Mouse (Mus musculus) G1E-ER4 (cell line): ENCODE data around the gene Maml2. TPM values are rescaled to one million over a fixed set of nuclear protein-coding genes. Genes with fewer than 3 reads are reported as not detected.

Source experiments
- GATA1 ChIP-seq: IDR thresholded peaks from one replicate; pipeline ENCODE4 v1.8.0; 2012; ENCODE audit warnings: low read length, inconsistent platforms
- polyA plus RNA-seq: library from polyadenylated mRNA; stranded (reverse); fragments of >175 nt; gene quantifications from 2 replicates; pipeline ENCODE4 v1.2.3, GENCODE M21; 2012

Maml2 gene
- 0.22 and 0.23 TPM in 2 replicates for polyA plus RNA-seq

DNA sequence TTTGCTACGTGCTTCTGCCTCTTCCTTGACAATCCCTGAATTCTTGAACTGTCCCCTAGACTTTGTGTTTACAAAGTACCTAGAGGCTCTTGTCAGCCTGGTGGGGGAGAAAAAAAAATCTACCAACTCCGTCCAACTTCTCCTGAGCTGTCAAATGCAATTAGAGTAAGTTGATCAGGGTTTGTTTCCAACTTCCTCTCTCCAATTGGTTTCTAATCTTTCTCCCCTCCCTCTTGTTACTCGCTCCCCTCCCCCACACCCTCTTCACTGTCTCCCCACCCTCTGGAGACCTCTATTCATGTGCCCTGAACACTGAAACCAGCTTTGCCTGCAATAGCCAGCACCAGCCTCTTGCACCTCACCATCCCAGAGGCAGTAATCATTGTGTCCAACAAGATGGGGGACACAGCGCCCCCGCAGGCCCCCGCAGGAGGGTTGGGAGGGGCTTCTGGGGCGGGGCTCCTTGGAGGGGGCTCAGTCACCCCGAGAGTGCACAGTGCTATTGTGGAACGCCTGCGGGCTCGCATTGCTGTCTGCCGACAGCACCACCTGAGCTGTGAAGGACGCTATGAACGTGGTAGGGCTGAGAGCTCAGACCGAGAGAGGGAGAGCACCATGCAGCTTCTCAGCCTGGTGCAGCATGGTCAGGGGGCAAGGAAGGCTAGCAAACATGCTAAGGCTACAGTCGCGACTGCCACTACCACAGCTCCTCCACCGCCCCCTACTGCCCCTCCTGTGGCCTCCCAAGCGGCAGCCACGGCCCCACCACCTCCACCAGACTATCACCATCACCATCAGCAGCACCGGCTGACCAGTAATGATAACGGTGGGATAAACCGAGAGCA is at the start of gene Maml2:
Gene Maml2, plus strand, starts transcription at position 290 of the 845 bp plus-strand sequence.
- no peak for TF ChIP-seq GATA1

DNA sequence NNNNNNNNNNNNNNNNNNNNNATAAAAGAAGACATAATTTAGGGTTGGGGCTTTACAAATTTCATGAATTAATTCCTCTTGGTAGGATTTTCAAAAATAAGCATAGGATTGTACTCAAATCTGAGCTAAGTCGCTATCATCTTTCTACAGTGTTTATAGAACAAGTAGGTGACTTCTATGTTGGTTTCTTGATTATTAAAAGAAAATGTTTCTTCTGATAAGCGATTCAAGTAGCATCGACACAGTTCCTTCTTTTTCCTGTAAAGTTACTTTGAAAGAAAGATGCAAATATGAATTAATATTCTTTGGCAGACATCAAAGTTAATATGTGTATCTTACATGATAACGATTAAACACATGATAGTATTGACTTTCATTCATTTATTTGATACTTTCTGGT is 49.7 kb upstream of the Maml2 start:
- no peak for TF ChIP-seq GATA1

DNA sequence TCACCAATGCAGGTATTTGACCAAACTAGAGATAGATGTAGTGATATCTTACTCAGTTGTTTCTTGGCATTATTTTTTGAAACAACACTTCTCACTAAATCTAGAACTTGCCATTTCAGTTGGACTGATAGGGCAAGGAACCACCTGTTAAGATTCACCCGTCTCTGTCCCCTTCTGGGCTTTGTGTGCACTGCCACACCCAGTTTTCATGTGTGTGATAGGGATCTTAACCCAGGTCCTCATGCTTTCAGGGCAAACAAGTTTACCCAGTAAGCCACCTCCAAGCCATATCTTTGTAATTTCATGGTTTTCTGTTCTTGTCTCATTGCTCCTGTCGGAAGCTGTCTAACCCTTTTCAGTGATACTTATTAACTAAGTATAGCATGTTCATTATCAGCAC is 46.5 kb upstream of the Maml2 start:
- no peak for TF ChIP-seq GATA1

DNA sequence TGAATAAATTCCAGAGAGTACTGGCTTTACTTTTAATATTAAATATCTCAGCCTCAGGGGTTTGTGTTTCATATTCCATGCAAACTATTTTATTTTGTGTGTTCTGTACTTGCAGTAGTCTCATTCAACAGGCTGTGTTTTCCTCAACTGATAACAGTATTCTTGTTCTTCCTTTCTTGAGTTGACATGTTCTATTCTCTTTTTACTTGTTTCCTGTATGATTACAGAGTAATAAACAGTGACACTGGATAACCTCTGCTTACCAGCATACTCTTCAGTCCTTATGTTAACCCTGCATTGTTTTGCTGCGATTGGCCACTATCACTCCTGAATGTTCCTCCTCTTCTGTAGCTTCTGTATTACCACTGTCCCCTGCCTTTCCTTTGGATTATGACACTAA is 41.0 kb upstream of the Maml2 start:
- no peak for TF ChIP-seq GATA1

DNA sequence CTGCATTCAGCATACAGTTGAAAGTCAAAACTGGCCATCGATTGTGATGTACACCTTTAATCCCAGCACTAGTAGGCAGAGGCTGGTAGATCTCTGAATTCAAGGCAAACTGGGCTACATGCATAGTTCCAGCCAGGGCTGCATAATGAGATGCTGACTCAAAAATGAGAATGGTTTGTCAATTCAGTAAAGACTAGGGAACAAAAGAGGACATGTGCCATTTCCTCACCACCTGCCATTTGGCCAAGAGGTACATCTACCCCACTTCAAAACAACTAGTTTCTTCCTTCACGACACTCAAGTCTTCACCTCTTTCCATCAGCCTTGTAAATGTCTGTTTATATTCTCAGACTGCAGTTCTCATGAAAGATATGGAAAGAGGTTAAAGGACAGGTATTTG is 39.6 kb upstream of the Maml2 start:
- no peak for TF ChIP-seq GATA1

DNA sequence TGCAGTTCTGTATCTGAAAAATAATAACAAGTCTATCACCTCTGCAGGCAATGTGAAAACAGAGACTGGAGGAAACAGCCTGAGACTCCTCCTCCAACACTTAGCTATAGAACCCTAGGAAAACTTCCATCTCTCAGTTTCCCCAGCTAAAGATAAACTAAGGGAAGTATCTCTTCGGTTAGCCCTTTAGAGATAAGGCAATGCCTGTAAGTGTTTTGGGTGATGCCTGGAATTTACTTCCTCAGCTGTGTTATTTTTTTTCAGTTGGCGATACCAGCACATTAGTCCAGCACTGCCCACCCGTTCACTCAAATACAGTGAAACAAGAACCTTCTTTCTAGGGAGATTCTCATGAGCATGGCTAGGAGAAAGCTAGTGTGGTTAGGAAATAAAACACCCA is 36.8 kb upstream of the Maml2 start:
- no peak for TF ChIP-seq GATA1

DNA sequence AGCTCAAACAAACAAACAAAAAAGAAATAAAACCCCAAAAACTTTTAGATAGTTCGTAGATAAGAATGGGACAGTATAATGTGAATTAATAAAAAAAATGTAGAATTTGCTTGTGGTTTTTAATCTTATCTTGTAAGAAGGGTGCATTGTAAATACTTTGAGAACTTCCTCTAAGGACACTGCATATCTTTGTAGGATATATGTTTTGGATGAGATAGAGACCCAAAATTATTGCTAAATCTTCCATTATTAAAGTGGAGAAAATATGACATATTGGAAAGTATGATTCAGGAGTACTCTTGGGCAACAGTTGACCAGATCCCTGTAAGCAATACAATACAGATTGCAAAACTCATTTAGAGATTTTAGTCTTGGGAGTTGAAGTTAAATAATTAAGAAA is 24.5 kb upstream of the Maml2 start:
- TF ChIP-seq GATA1: peak; percentile 40

DNA sequence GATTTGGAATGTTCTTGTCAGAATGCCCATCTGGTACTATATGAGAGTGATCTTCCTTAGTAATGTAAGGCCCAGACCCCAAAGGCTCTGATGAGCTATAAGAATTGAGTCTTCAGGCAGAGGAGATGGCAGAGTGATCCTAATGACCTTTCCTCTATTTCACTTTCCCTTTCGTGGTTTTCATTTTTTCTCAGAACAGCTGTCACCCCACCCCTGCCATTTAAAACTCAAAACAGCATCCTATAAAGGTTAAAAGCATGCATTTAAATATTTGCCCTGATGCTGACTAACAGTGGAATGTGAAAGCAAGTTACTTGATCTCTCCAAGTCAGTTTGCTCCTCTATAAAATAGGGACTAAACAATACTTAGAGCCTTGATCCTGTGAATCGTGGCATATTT is 10.3 kb upstream of the Maml2 start:
- no peak for TF ChIP-seq GATA1

DNA sequence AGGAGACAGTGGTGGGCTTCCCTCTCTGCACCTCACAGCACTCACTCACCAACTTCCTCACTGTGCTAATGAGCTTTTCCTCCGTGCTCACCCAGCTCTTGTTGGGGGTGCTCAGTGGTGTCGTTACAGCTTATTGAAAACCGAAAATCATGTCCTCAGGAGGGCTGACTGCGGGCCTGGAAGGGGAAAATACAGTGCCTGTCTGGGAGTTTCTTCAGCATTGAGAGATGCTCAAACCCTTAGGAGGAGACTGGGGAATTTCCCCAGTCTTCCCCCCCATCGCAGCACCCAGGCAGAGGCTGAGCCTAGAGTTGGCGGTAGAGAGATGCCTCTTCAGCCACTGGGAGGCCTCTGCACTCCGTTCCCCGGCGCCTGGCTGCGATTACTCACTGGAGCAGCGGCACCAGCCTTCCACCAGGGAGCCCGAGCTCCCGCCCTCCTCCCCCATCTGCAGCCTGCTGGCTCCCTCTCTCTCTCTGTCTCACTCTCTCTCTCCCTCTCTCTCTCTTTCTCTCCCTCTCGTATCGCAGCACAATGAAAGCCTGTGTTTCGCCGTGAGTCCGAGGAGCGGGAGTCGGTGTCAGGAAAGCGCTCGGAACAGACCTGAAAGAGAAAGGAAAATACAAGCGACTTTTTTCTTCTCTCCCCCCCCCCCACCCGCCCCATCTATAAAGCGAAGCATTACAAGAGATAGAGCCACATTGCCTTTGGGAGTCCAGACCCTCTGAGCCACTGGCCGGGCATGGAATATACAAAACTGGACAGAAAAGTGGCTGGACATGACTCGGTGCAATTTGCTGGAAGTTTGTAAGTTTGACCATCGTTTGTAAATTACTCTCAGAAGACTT is 1.3 kb upstream of the Maml2 start:
- TF ChIP-seq GATA1: no peak

DNA sequence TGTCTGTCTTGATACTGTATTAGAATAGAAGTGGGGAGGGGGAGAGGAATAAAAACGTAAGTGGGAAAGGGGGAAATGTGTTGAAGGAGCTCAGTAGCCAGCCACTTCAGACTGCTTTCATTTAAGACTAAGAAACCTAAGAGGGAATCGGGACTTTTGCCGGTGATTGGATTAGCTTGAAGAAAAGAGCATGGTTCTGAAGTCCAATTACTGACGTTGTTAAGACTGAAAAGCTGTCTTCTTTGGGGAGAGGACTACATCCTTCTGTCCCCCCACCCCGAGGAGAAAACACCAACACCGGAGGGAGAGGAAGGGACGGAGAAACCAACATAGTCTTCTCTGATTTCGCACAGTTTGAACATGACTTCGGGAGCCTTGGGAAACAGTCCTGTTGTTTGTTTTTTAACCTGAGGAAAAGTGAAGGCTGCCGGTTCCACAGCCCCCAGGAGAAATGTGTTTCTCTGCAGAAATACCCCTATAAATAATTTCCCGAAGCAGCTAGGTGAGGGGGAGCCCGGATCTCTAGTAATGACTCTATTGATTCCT is 562 bp upstream of the Maml2 start:
- no peak for TF ChIP-seq GATA1

DNA sequence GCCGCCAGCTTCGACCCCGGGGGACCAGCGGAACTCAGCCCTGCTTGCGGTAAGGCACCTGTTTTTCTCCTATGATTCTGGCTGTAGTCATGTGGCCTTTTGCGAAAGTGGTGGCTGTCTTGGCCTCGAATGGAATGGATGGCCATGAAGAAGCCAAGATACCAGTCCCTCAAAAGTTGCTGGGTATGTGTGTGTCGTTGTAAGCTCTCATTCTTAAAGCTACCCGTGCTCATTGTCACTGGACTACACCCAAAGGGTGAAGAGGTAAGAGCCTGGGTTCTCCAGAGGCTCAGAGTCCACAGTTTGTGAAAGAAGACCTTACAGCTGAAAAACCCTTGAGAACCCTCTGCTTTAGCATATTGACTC is 739 bp downstream of the Maml2 start:
- TF ChIP-seq GATA1: no peak

DNA sequence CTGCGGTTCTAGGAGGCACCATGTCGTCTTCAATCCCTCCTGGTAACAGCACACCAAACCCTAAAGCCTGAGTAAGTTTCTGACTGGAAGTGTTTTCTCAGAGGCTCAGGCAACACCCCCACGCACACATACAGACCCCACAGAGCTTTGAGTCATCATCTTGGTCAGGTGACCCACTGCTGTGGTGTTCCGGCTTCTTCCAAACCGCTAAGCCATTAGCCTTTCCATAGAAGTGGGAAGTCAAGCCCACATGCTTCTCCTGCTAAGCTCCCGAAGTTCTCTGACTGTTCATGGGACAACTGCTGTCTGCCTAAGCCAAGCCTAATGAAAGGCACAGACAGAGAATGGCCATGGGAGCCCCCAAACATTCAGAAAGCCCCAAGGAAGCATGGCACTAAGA is 1.4 kb downstream of the Maml2 start:
- no peak for TF ChIP-seq GATA1

DNA sequence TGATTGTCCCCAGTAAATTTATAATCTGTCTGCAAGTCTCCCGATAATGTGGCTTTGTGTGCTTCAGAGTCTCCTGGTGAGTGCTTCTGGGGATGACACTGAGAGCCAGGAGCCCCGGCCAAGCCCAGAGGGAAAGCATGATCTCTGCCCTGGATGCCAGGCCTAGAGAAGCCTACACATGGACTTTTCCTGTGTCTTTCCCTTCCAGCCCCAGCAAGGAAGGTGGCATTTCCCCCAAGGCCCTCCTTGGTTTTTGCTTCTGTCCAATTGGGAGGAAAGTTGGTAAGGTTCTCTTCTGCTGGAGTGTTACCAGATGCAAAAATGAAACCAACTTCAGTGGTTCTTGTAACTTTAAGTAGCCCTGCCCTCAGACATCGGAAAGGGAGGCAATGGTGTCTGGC is 2.3 kb downstream of the Maml2 start:
- no peak for TF ChIP-seq GATA1

DNA sequence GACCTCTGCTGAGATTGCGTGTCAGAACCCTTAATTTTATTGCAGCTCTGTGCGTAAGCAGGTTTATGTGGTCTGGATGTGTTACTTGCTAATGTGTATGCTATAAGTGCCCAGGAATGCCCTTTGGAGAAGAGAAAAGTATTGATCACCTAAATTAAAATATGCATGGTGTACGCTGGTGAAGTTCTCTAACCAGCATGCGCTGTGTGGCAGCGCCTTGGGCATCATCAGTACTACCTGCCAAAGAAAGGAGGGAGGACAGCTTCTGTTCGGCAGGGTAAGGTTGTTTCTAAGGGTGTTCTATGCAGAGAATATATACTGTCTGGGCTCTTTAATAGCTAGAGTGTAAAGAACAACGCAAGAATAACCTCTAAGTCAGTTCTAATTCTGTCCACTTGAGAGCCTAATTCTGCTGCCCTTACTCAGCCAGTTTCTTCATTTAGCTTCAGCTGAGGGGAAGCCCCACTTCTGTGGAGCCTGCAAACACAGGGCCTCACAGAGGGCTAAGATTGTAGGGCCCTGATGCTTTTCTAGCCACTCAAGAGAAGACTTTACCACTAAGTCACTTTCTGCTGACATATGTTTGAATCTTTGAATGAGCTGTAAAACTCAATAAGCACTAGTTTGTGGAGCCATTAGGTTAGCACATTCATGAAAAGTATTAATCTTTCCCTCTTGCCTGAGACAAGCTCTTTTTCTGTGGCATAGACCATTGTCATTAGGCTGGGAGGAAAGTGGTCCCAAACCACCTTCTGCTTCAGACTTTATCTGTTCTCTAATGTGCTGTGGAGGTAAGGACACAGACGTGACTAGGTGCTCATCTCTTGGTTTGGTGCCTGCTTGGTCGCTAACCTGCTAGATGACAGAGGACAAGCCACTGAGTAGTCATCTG is 3.4 kb downstream of the Maml2 start:
- no peak for TF ChIP-seq GATA1

DNA sequence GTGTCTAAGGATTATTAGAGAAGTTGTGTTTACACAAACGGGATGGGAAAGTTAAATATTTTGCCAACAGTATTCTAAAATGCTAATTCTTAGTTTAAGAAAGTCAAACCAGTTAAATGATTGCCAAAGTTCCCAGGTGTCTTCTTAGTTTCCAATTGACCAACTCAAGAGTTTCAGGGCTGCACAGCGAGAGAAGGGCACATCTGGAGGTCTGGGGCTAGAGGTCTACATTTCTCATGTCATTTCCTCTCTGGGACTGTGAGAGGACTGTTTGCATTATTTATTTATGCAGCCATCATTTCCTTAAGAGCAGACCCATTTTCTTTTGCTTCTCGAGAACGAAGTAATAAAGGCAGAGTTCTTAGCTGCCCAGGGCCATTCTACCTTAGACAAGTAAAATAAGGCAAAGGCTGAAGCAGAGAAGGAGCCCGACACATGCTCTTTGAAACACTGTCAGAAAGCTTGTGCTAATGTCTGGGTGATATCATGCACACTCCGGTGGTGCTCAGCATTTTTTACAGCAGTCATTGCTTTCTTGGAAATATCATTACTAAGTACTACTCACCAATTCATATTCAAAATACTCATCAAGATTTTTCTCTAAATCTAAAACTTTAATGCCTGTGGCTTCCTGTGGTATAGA is 4.5 kb downstream of the Maml2 start:
- TF ChIP-seq GATA1: no peak
